Mouse (Mus musculus) spleen, embryonic (tissue): Measurements from ENCODE around the gene Rrm1.

Experiments
- CTCF ChIA-PET: fragments of 350-600 bp; sonication (Branson Sonifier 250); formaldehyde crosslinking; loops from one replicate; lab custom pipeline; 2022; lab: Charles Lee

Gene Rrm1

GRCm38 (mm10) chr7:102517051-102517335, 75.5 kb downstream of the Rrm1 start:
- CTCF ChIA-PET, result no interaction called here
